Mouse (Mus musculus): ENCODE measurements around the gene Dlgap1. TPM values are rescaled to one million over a fixed set of nuclear protein-coding genes. Genes with fewer than 3 reads are reported as not detected.

Dlgap1 gene
- total and polyA plus RNA-seq, 2 experiments from 2014 or later: 0.20 to 0.76 TPM

GRCm38 (mm10) chr17:70191228-70191627 lies 222.4 kb downstream of the Dlgap1 start:
- TF ChIP-seq EP300 (IDR thresholded peaks at IDR 0.05; ENCODE audit: low read depth): no peak
- no peak for TF ChIP-seq CTCF (IDR thresholded peaks at IDR 0.05; ENCODE audit: low read depth)

GRCm38 (mm10) chr17:70222891-70223290 lies 254.0 kb downstream of the Dlgap1 start:
- DNase-seq (ENCODE audit: low spot score) (no peak), ATAC-seq (ENCODE audit: insufficient read depth, low read depth) (no peak)
- Histone ChIP-seq H3K27ac (ENCODE audit: low read depth) (no peak overlapping the region), H3K27me3 (ENCODE audit: control insufficient read depth, insufficient read depth, low read length) (no peaks in the 10 kb centered on the region), H3K4me2 (ENCODE audit: low read depth, low read length) (no peak overlapping the region), H3K36me3 (replicated peaks; ENCODE audit: control insufficient read depth, insufficient read depth, low read length) (no peaks in the 10 kb centered on the region), H3K9me3 (replicated peaks; ENCODE audit: control insufficient read depth, low read length) (no peaks in the 10 kb centered on the region), H3K9ac (replicated peaks; ENCODE audit: low read depth, low read length) (no peak overlapping the region), H3K4me1 (ENCODE audit: control insufficient read depth, insufficient read depth) (no peaks in the 10 kb centered on the region), H3K4me3 (ENCODE audit: low read depth, low read length) (no peak overlapping the region)
- TF ChIP-seq EP300 (IDR thresholded peaks at IDR 0.05; ENCODE audit: low read depth): no peak
- TF ChIP-seq CTCF (IDR thresholded peaks at IDR 0.05; ENCODE audit: low read depth): no peak
- WGBS: 32% methylated on average over 3 of the region's 3 CpGs

More at GRCm38 (mm10) chr17:70191228-70191627, 222.4 kb downstream of the Dlgap1 start:
- no peak overlapping the region for H3K4me3 ChIP-seq (ENCODE audit: low read depth, low read length)
- no peaks in the 10 kb centered on the region for H3K36me3 ChIP-seq (replicated peaks; ENCODE audit: control insufficient read depth, insufficient read depth, low read length)
- H3K9me3 ChIP-seq (replicated peaks; ENCODE audit: control insufficient read depth, low read length): no peaks in the 10 kb centered on the region
- DNase-seq (ENCODE audit: low spot score) (no peak), ATAC-seq (ENCODE audit: insufficient read depth, low read depth) (no peak)
- no peak overlapping the region for H3K9ac ChIP-seq (replicated peaks; ENCODE audit: low read depth, low read length)
- no peaks in the 10 kb centered on the region for H3K4me1 ChIP-seq (ENCODE audit: control insufficient read depth, insufficient read depth)
- WGBS: 86% methylated on average over 6 of the region's 6 CpGs
- no peaks in the 10 kb centered on the region for H3K27me3 ChIP-seq (ENCODE audit: control insufficient read depth, insufficient read depth, low read length)
- no peak overlapping the region for H3K4me2 ChIP-seq (ENCODE audit: low read depth, low read length)
- no peak overlapping the region for H3K27ac ChIP-seq (ENCODE audit: low read depth)

GRCm38 (mm10) chr17:70247342-70247741 lies 278.5 kb downstream of the Dlgap1 start:
- no peak overlapping the region for H3K9ac ChIP-seq (replicated peaks; ENCODE audit: low read depth, low read length)
- H3K4me2 ChIP-seq (ENCODE audit: low read depth, low read length): no peak overlapping the region
- no peak for DNase-seq (ENCODE audit: low spot score)
- WGBS: 70% methylated on average over 7 of the region's 7 CpGs
- TF ChIP-seq CTCF (IDR thresholded peaks at IDR 0.05; ENCODE audit: low read depth): no peak
- TF ChIP-seq EP300 (IDR thresholded peaks at IDR 0.05; ENCODE audit: low read depth): no peak
- ATAC-seq (ENCODE audit: insufficient read depth, low read depth): no peak
- no peak overlapping the region for H3K27ac ChIP-seq (ENCODE audit: low read depth)
- H3K4me1 ChIP-seq (ENCODE audit: control insufficient read depth, insufficient read depth): no peaks in the 10 kb centered on the region
- H3K36me3 ChIP-seq (replicated peaks; ENCODE audit: control insufficient read depth, insufficient read depth, low read length): no peaks in the 10 kb centered on the region
- H3K4me3 ChIP-seq (ENCODE audit: low read depth, low read length): no peak overlapping the region
- H3K27me3 ChIP-seq (ENCODE audit: control insufficient read depth, insufficient read depth, low read length): no peaks in the 10 kb centered on the region
- H3K9me3 ChIP-seq (replicated peaks; ENCODE audit: control insufficient read depth, low read length): no peaks in the 10 kb centered on the region

GRCm38 (mm10) chr17:70248250-70248649 lies 279.4 kb downstream of the Dlgap1 start:
- 57% methylated on average over 6 of the region's 6 CpGs for WGBS
- no peak overlapping the region for H3K9ac ChIP-seq (replicated peaks; ENCODE audit: low read depth, low read length)
- no peaks in the 10 kb centered on the region for H3K36me3 ChIP-seq (replicated peaks; ENCODE audit: control insufficient read depth, insufficient read depth, low read length)
- no peak overlapping the region for H3K4me3 ChIP-seq (ENCODE audit: low read depth, low read length)
- H3K27ac ChIP-seq (ENCODE audit: low read depth): no peak overlapping the region
- H3K4me1 ChIP-seq (ENCODE audit: control insufficient read depth, insufficient read depth): no peaks in the 10 kb centered on the region
- DNase-seq (ENCODE audit: low spot score): no peak
- no peaks in the 10 kb centered on the region for H3K27me3 ChIP-seq (ENCODE audit: control insufficient read depth, insufficient read depth, low read length)
- no peak for ATAC-seq (ENCODE audit: insufficient read depth, low read depth)
- no peaks in the 10 kb centered on the region for H3K9me3 ChIP-seq (replicated peaks; ENCODE audit: control insufficient read depth, low read length)
- TF ChIP-seq EP300 (IDR thresholded peaks at IDR 0.05; ENCODE audit: low read depth) (no peak), CTCF (IDR thresholded peaks at IDR 0.05; ENCODE audit: low read depth) (no peak)
- H3K4me2 ChIP-seq (ENCODE audit: low read depth, low read length): no peak overlapping the region

GRCm38 (mm10) chr17:70252476-70252875 lies 283.6 kb downstream of the Dlgap1 start:
- no peaks in the 10 kb centered on the region for H3K27me3 ChIP-seq (ENCODE audit: control insufficient read depth, insufficient read depth, low read length)
- H3K9ac ChIP-seq (replicated peaks; ENCODE audit: low read depth, low read length): no peak overlapping the region
- ATAC-seq (ENCODE audit: insufficient read depth, low read depth) (no peak), DNase-seq (ENCODE audit: low spot score) (no peak)
- H3K27ac ChIP-seq (ENCODE audit: low read depth): no peak overlapping the region
- H3K4me1 ChIP-seq (ENCODE audit: control insufficient read depth, insufficient read depth): no peaks in the 10 kb centered on the region
- no peaks in the 10 kb centered on the region for H3K9me3 ChIP-seq (replicated peaks; ENCODE audit: control insufficient read depth, low read length)
- 80% methylated on average over 3 of the region's 3 CpGs for WGBS
- no peaks in the 10 kb centered on the region for H3K36me3 ChIP-seq (replicated peaks; ENCODE audit: control insufficient read depth, insufficient read depth, low read length)
- TF ChIP-seq CTCF (IDR thresholded peaks at IDR 0.05; ENCODE audit: low read depth): no peak
- no peak for TF ChIP-seq EP300 (IDR thresholded peaks at IDR 0.05; ENCODE audit: low read depth)
- H3K4me2 ChIP-seq (ENCODE audit: low read depth, low read length): no peak overlapping the region
- no peak overlapping the region for H3K4me3 ChIP-seq (ENCODE audit: low read depth, low read length)

- TF ChIP-seq CTCF (IDR thresholded peaks at IDR 0.05; ENCODE audit: low read depth): no peak
- no peak for TF ChIP-seq EP300 (IDR thresholded peaks at IDR 0.05; ENCODE audit: low read depth)
- Histone ChIP-seq H3K9me3 (replicated peaks; ENCODE audit: control insufficient read depth, low read length) (no peaks in the 10 kb centered on the region), H3K9ac (replicated peaks; ENCODE audit: low read depth, low read length) (no peak overlapping the region), H3K36me3 (replicated peaks; ENCODE audit: control insufficient read depth, insufficient read depth, low read length) (no peaks in the 10 kb centered on the region), H3K4me3 (ENCODE audit: low read depth, low read length) (no peak overlapping the region), H3K4me2 (ENCODE audit: low read depth, low read length) (no peak overlapping the region), H3K27ac (ENCODE audit: low read depth) (no peak overlapping the region), H3K4me1 (ENCODE audit: control insufficient read depth, insufficient read depth) (no peaks in the 10 kb centered on the region), H3K27me3 (ENCODE audit: control insufficient read depth, insufficient read depth, low read length) (no peaks in the 10 kb centered on the region)
- ATAC-seq (ENCODE audit: insufficient read depth, low read depth): no peak
- no peak for DNase-seq (ENCODE audit: low spot score)
- WGBS: 59% methylated on average over 4 of the region's 4 CpGs
Observed at GRCm38 (mm10) chr17:70256371-70256770, 287.5 kb downstream of the Dlgap1 start.
